Mouse (Mus musculus) small intestine, adult 2 months (tissue): Measurements from ENCODE around the gene Gm20388. TPM values are rescaled to one million over a fixed set of nuclear protein-coding genes. Genes with fewer than 3 reads are reported as not detected.

ENCODE experiments used
- H3K27ac ChIP-seq: fragments of 200-500 bp; 2 replicates; pipeline ENCODE4 v1.5.1; 2012; ENCODE audit warnings: low read depth, low read length, control low read depth, inconsistent platforms; ENCODE audit not compliant: insufficient read depth
- H3K27me3 ChIP-seq: fragments of 200-500 bp; 2 replicates; pipeline ENCODE4 v1.6.1; 2012; ENCODE audit warnings: mild to moderate bottlenecking, moderate library complexity, low read length, inconsistent platforms; ENCODE audit not compliant: control insufficient read depth, insufficient read depth
- H3K36me3 ChIP-seq: fragments of 200-500 bp; 2 replicates; pipeline ENCODE4 v1.6.1; 2012; ENCODE audit warnings: mild to moderate bottlenecking, low read length, control low read depth, inconsistent platforms; ENCODE audit not compliant: control insufficient read depth, insufficient read depth
- H3K4me1 ChIP-seq: fragments of 200-500 bp; 2 replicates; pipeline ENCODE4 v1.6.1; 2012; ENCODE audit warnings: low read length, inconsistent platforms, mixed read lengths; ENCODE audit not compliant: control insufficient read depth, insufficient read depth, insufficient read length
- H3K4me3 ChIP-seq: fragments of 200-500 bp; 2 replicates; pipeline ENCODE4 v1.5.1; 2012; ENCODE audit warnings: low read depth, mild to moderate bottlenecking, control low read depth, inconsistent platforms, low read length, moderate library complexity
- CTCF ChIP-seq: fragments of 200-500 bp; IDR thresholded peaks from 2 replicates; pipeline ENCODE4 v1.5.1; 2012; ENCODE audit warnings: low read depth, mild to moderate bottlenecking, control low read depth, inconsistent platforms, low read length, moderate library complexity, mixed read lengths; ENCODE audit not compliant: insufficient replicate concordance, insufficient read length; ENCODE audit errors: extremely low read depth
- POLR2A ChIP-seq: fragments of 200-500 bp; IDR thresholded peaks from 2 replicates; pipeline ENCODE4 v1.6.1; 2012; ENCODE audit warnings: low read depth, mild to moderate bottlenecking, control low read depth, inconsistent platforms, low read length, moderate library complexity
- WGBS: fragments of 180-500 bp; shearing (Covaris S2); methylation state at CpG from one replicate; pipeline ENCODE4 v1.1.7; 2018; 5-methylcytosine and 5-hydroxymethylcytosine counted together
- polyA plus RNA-seq: library from polyadenylated mRNA; depleted of rRNA; stranded (reverse); fragments of >200 nt; gene quantifications from 2 replicates; pipeline ENCODE4 v1.2.3, GENCODE M21; 2012

The Gm20388 gene
- polyA plus RNA-seq, 1 experiment, result 37.3 TPM

GRCm38 (mm10) chr8:120502428-120502827 lies 591.8 kb downstream of the Gm20388 start:
- peaks cover 49% of the 10 kb centered on the region for H3K4me1 ChIP-seq
- H3K36me3 ChIP-seq, result peaks cover 3% of the 10 kb centered on the region; the same call in 1 of the 2 replicates
- no peak overlapping the region for H3K27ac ChIP-seq
- H3K27me3 ChIP-seq, result no peaks in the 10 kb centered on the region
- WGBS, result 45% methylated on average over 5 of the region's 5 CpGs
- TF ChIP-seq POLR2A (no peak), CTCF (no peak)
- H3K4me3 ChIP-seq, result no peak overlapping the region

- Histone ChIP-seq H3K4me1 (peaks cover 48% of the 10 kb centered on the region), H3K4me3 (no peak overlapping the region), H3K27ac (no peak overlapping the region), H3K27me3 (no peaks in the 10 kb centered on the region), H3K36me3 (peaks cover 3% of the 10 kb centered on the region; the same call in 1 of the 2 replicates)
- WGBS, result 49% methylated on average over 19 of the region's 20 CpGs
- TF ChIP-seq CTCF (no peak), POLR2A (no peak)
Measured at GRCm38 (mm10) chr8:120504251-120505081, 593.8 kb downstream of the Gm20388 start.

- Histone ChIP-seq H3K4me3 (no peak overlapping the region), H3K27me3 (no peaks in the 10 kb centered on the region), H3K4me1 (peaks cover 49% of the 10 kb centered on the region), H3K36me3 (peaks cover 3% of the 10 kb centered on the region; the same call in 1 of the 2 replicates), H3K27ac (no peak overlapping the region)
- TF ChIP-seq POLR2A, result no peak
- TF ChIP-seq CTCF, result no peak
- WGBS, result 42% methylated on average over 19 of the region's 19 CpGs
Measured at GRCm38 (mm10) chr8:120505082-120505511, 594.5 kb downstream of the Gm20388 start.

- 72% methylated on average over 23 of the region's 23 CpGs for WGBS
- H3K4me1 ChIP-seq, result peaks cover 46% of the 10 kb centered on the region
- H3K36me3 ChIP-seq, result peaks cover 3% of the 10 kb centered on the region; the same call in 1 of the 2 replicates
- TF ChIP-seq CTCF (no peak), POLR2A (no peak)
- no peak overlapping the region for H3K27ac ChIP-seq
- no peaks in the 10 kb centered on the region for H3K27me3 ChIP-seq
- no peak overlapping the region for H3K4me3 ChIP-seq
Measured at GRCm38 (mm10) chr8:120505619-120506310, 595.1 kb downstream of the Gm20388 start.

- 53% methylated on average over 2 of the region's 2 CpGs for WGBS
- peaks cover 3% of the 10 kb centered on the region; the same call in 1 of the 2 replicates for H3K36me3 ChIP-seq
- no peak overlapping the region for H3K27ac ChIP-seq
- no peak overlapping the region for H3K4me3 ChIP-seq
- TF ChIP-seq CTCF, result no peak
- TF ChIP-seq POLR2A, result no peak
- peaks cover 40% of the 10 kb centered on the region for H3K4me1 ChIP-seq
- H3K27me3 ChIP-seq, result no peaks in the 10 kb centered on the region
Measured at GRCm38 (mm10) chr8:120506562-120506961, 595.9 kb downstream of the Gm20388 start.

GRCm38 (mm10) chr8:120507290-120507689 lies 596.6 kb downstream of the Gm20388 start:
- Histone ChIP-seq H3K4me3 (no peak overlapping the region), H3K27me3 (no peaks in the 10 kb centered on the region), H3K27ac (no peak overlapping the region), H3K4me1 (peaks cover 36% of the 10 kb centered on the region), H3K36me3 (peaks cover 3% of the 10 kb centered on the region; the same call in 1 of the 2 replicates)
- no peak for TF ChIP-seq CTCF
- TF ChIP-seq POLR2A, result no peak
- 93% methylated on average over 9 of the region's 9 CpGs for WGBS
